Mouse (Mus musculus) CH12.LX (cell line): Measurements from ENCODE around the gene Hspbp1.

Source experiments
- CHD1 ChIP-seq: IDR thresholded peaks from 2 replicates; pipeline ENCODE4 v1.6.1; 2012; ENCODE audit warnings: low read depth, low read length, improper control_type of control experiment, inconsistent platforms
- CTCF ChIP-seq, 2 experiments: IDR thresholded peaks in 1 of 2; conservative IDR thresholded peaks in 1 of 2; 2 replicates each; pipeline ENCODE4 v1.5.1; 2011 to 2012; ENCODE audit warnings: low read depth in 2 of 2, low read length in 2 of 2, improper control_type of control experiment in 1 of 2, inconsistent platforms in 1 of 2, mild to moderate bottlenecking in 1 of 2, moderate library complexity in 1 of 2
- E2F4 ChIP-seq: IDR thresholded peaks from 2 replicates; pipeline ENCODE4 v1.6.1; 2011; ENCODE audit warnings: low read depth, low read length, improper control_type of control experiment; ENCODE audit not compliant: insufficient replicate concordance
- KAT2A ChIP-seq: IDR thresholded peaks from 2 replicates; pipeline ENCODE4 v1.6.1; 2012; ENCODE audit warnings: low read length, improper control_type of control experiment, inconsistent platforms; ENCODE audit not compliant: insufficient replicate concordance
- USF1 ChIP-seq: IDR thresholded peaks from 2 replicates; pipeline ENCODE4 v1.6.1; 2014; ENCODE audit warnings: low read depth, mild to moderate bottlenecking, inconsistent platforms, low read length, improper control_type of control experiment
- ZC3H11A ChIP-seq: IDR thresholded peaks from 2 replicates; pipeline ENCODE4 v1.6.1; 2012; ENCODE audit warnings: low read depth, mild to moderate bottlenecking, inconsistent platforms, low read length, improper control_type of control experiment

- TF ChIP-seq ZC3H11A (no peak), CTCF (conservative IDR thresholded peaks at IDR 0.05 in 1 of 2, IDR thresholded peaks at IDR 0.05 in 1 of 2; ENCODE audit: low read depth in 2 of 2, low read length in 2 of 2) (no peak), CHD1 (no peak), E2F4 (no peak), USF1 (no peak), KAT2A (no peak)
Measured at GRCm38 (mm10) chr7:4668506-4668905, 16.4 kb downstream of the Hspbp1 start.
